Mouse (Mus musculus): ENCODE results near the gene Lonp2. TPM values are rescaled to one million over a fixed set of nuclear protein-coding genes. Genes with fewer than 3 reads are reported as not detected.

Gene Lonp2
- polyA plus RNA-seq (2015; fragmentation: Nextera tagmentation; extraction: Ambion mirVana): 50.6 and 59.2 TPM in 2 replicates

- Histone ChIP-seq H3K4me3 (peak within 1 kb of the TSS; percentile 85), H3K36me3 (no peaks in the 10 kb centered on the region), H3K4me1 (peaks cover 7% of the 10 kb centered on the region), H3K27me3 (no peaks in the 10 kb centered on the region), H3K27ac (peak within 1 kb of the TSS; percentile 78), H3K4me2 (peak within 1 kb of the TSS; percentile 84), H3K9me3 (no peaks in the 10 kb centered on the region), H3K9ac (peak within 1 kb of the TSS; percentile 86)
- WGBS: under 1% methylated on average over 61 of the region's 62 CpGs
- ATAC-seq (ENCODE audit: insufficient number of reproducible peaks, insufficient read depth, low FRiP score, low TSS enrichment, low read depth): peak; percentile 99
These were observed at the start of gene Lonp2 for GRCm38 (mm10) chr8:86623911-86624731. TSS of gene Lonp2 (plus strand) at chr8:86624043.

- H3K9me3 ChIP-seq: no peaks in the 10 kb centered on the region
- no peak for ATAC-seq (ENCODE audit: insufficient number of reproducible peaks, insufficient read depth, low FRiP score, low TSS enrichment, low read depth)
- no peak overlapping the region for H3K4me2 ChIP-seq
- no peak overlapping the region for H3K9ac ChIP-seq
- H3K36me3 ChIP-seq: no peaks in the 10 kb centered on the region
- peaks cover 10% of the 10 kb centered on the region for H3K4me1 ChIP-seq
- no peak overlapping the region for H3K27ac ChIP-seq
- H3K4me3 ChIP-seq: no peak overlapping the region
- no peaks in the 10 kb centered on the region for H3K27me3 ChIP-seq
- 83% methylated on average over 8 of the region's 8 CpGs for WGBS
These were observed 46.3 kb upstream of the Lonp2 start for GRCm38 (mm10) chr8:86577547-86577946.

DNA sequence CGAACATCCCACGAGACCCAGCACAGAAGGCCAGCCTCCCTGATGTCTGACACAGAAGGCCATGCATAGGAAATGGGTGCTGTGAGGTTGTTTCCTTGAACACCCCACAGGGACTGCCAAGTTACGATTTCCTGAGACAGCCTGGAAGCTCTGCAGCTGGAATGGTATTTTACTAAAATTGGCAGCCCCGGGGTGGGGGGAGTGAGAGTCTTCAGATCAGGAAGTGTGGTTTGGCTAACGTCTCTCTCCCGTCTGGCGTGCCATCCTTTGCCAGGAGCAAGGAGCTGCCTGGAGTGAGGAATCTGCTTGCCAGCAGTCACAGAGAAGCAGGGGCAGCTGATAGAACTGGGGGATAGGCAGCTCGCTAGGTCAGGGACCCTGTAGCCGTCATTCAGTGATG, 45.8 kb upstream of the Lonp2 start:
- H3K27me3 ChIP-seq: no peaks in the 10 kb centered on the region
- 30% methylated on average over 9 of the region's 9 CpGs for WGBS
- H3K4me1 ChIP-seq: peaks cover 10% of the 10 kb centered on the region
- H3K36me3 ChIP-seq: no peaks in the 10 kb centered on the region
- peak overlapping the region; percentile 9 for H3K4me2 ChIP-seq
- no peak overlapping the region for H3K4me3 ChIP-seq
- no peak overlapping the region for H3K27ac ChIP-seq
- no peaks in the 10 kb centered on the region for H3K9me3 ChIP-seq
- no peak for ATAC-seq (ENCODE audit: insufficient number of reproducible peaks, insufficient read depth, low FRiP score, low TSS enrichment, low read depth)
- H3K9ac ChIP-seq: peak overlapping the region; percentile 27

DNA sequence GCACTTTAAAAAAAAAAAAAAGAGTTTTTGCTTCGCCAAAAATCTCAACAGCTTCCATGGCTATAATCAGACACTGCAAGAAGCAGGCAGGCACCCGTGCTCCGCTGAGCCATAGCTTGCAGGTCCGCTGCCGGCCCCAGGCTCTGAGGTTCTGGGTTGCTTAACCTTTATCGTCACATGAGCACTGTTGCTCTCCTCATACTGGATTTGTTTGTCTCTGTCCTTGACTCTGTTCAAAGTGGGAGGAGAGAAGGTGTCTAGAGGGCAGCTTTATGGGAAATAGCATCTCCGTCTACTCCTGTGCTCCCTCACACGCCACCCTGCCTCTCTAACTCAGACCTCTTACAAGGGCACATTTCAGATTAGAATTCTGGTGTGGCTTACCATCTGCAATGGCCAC, 45.1 kb upstream of the Lonp2 start:
- H3K9me3 ChIP-seq: no peaks in the 10 kb centered on the region
- no peak for ATAC-seq (ENCODE audit: insufficient number of reproducible peaks, insufficient read depth, low FRiP score, low TSS enrichment, low read depth)
- no peak overlapping the region for H3K4me3 ChIP-seq
- WGBS: 61% methylated on average over 8 of the region's 8 CpGs
- H3K4me1 ChIP-seq: peaks cover 10% of the 10 kb centered on the region
- no peaks in the 10 kb centered on the region for H3K27me3 ChIP-seq
- no peaks in the 10 kb centered on the region for H3K36me3 ChIP-seq
- H3K4me2 ChIP-seq: no peak overlapping the region
- no peak overlapping the region for H3K9ac ChIP-seq
- H3K27ac ChIP-seq: no peak overlapping the region

DNA sequence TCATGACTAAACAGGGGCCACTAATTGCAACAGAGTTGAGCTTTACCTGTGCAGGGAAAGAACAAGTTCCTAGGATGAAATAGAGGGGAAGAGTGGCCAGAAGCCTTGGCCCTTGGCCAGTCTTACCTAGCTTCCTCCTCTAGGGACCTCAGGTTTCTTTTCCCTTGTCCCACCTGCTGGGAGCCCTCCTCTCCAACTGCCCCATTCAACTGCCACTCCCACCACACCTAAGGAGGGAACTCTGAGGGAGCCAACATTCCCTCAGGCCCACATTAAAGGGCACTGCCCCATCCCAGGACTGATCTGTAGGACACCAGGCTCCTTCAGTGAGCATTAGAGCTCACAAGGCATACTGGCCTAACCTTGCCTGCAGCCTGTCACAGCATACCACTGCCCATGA, 43.4 kb upstream of the Lonp2 start, which contains the start of gene Abcc12:
TSS of gene Abcc12 (minus strand) at position 229 of the 400 bp plus-strand sequence.
- Histone ChIP-seq H3K9me3 (no peaks in the 10 kb centered on the region), H3K27ac (no peak within 1 kb of the TSS), H3K4me1 (peaks cover 10% of the 10 kb centered on the region), H3K4me2 (no peak within 1 kb of the TSS), H3K9ac (no peak within 1 kb of the TSS), H3K36me3 (no peaks in the 10 kb centered on the region), H3K4me3 (no peak within 1 kb of the TSS), H3K27me3 (no peaks in the 10 kb centered on the region)
- ATAC-seq (ENCODE audit: insufficient number of reproducible peaks, insufficient read depth, low FRiP score, low TSS enrichment, low read depth): no peak

GRCm38 (mm10) chr8:86581921-86582331, 41.9 kb upstream of the Lonp2 start:
- Histone ChIP-seq H3K4me3 (no peak overlapping the region), H3K27ac (no peak overlapping the region), H3K4me2 (no peak overlapping the region), H3K9me3 (no peaks in the 10 kb centered on the region), H3K9ac (no peak overlapping the region), H3K27me3 (no peaks in the 10 kb centered on the region), H3K4me1 (peaks cover 12% of the 10 kb centered on the region), H3K36me3 (no peaks in the 10 kb centered on the region)
- no peak for ATAC-seq (ENCODE audit: insufficient number of reproducible peaks, insufficient read depth, low FRiP score, low TSS enrichment, low read depth)
- 83% methylated on average over 4 of the region's 4 CpGs for WGBS

- Histone ChIP-seq H3K27ac (no peak overlapping the region), H3K9me3 (no peaks in the 10 kb centered on the region), H3K36me3 (no peaks in the 10 kb centered on the region), H3K4me1 (0 out of 2 replicates have a peak, but pooled peaks cover 4% of the 10 kb centered on the region), H3K4me3 (peak overlapping the region; percentile 44), H3K9ac (peak overlapping the region; percentile 41; the same call in 1 of the 2 replicates), H3K27me3 (no peaks in the 10 kb centered on the region), H3K4me2 (peak overlapping the region; percentile 71)
- WGBS: 6% methylated on average over 11 of the region's 11 CpGs
- ATAC-seq (ENCODE audit: insufficient number of reproducible peaks, insufficient read depth, low FRiP score, low TSS enrichment, low read depth): no peak
These were observed 38.7 kb upstream of the Lonp2 start for GRCm38 (mm10) chr8:86585118-86585517.

- ATAC-seq (ENCODE audit: insufficient number of reproducible peaks, insufficient read depth, low FRiP score, low TSS enrichment, low read depth): no peak
- 1% methylated on average over 16 of the region's 16 CpGs for WGBS
- H3K9me3 ChIP-seq: no peaks in the 10 kb centered on the region
- 0 out of 2 replicates have a peak overlapping the region, but pooled peaks have one; percentile 34 for H3K27ac ChIP-seq
- 0 out of 2 replicates have a peak, but pooled peaks cover 4% of the 10 kb centered on the region for H3K4me1 ChIP-seq
- peak overlapping the region; percentile 41 for H3K9ac ChIP-seq
- no peaks in the 10 kb centered on the region for H3K27me3 ChIP-seq
- peak overlapping the region; percentile 71 for H3K4me2 ChIP-seq
- no peaks in the 10 kb centered on the region for H3K36me3 ChIP-seq
- peak overlapping the region; percentile 44 for H3K4me3 ChIP-seq
These were observed 38.3 kb upstream of the Lonp2 start for GRCm38 (mm10) chr8:86585532-86585931.

DNA sequence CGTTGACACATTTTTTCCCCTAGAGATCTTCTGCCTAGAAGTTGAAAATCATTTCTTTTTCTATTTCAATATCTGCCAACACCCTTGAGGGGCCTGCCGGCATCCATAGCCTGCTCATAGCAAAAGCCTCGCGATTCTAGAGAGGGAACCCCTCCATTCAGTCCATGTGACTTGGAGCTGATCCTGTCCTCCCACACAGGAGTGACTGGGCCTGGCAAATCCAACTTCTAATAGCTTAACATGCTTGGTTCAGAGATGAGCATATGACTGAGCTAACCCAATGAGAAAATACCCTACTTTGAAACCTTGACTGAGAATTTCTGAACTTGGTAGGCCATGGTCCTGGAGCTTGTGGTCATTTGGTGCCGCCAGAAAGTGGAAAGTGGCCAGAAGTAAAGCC, 37.8 kb upstream of the Lonp2 start:
- H3K9me3 ChIP-seq: no peaks in the 10 kb centered on the region
- no peaks in the 10 kb centered on the region for H3K36me3 ChIP-seq
- no peaks in the 10 kb centered on the region for H3K27me3 ChIP-seq
- H3K27ac ChIP-seq: no peak overlapping the region
- no peak overlapping the region for H3K9ac ChIP-seq
- WGBS: 45% methylated on average over 5 of the region's 5 CpGs
- H3K4me1 ChIP-seq: 0 out of 2 replicates have a peak, but pooled peaks cover 4% of the 10 kb centered on the region
- no peak overlapping the region for H3K4me3 ChIP-seq
- no peak for ATAC-seq (ENCODE audit: insufficient number of reproducible peaks, insufficient read depth, low FRiP score, low TSS enrichment, low read depth)
- H3K4me2 ChIP-seq: no peak overlapping the region

- Histone ChIP-seq H3K27me3 (no peaks in the 10 kb centered on the region), H3K36me3 (no peaks in the 10 kb centered on the region), H3K9me3 (no peaks in the 10 kb centered on the region), H3K4me3 (no peak overlapping the region), H3K4me2 (no peak overlapping the region), H3K27ac (no peak overlapping the region), H3K9ac (no peak overlapping the region), H3K4me1 (0 out of 2 replicates have a peak, but pooled peaks cover 4% of the 10 kb centered on the region)
- ATAC-seq (ENCODE audit: insufficient number of reproducible peaks, insufficient read depth, low FRiP score, low TSS enrichment, low read depth): no peak
- WGBS: 32% methylated on average over 6 of the region's 6 CpGs
These were observed 37.2 kb upstream of the Lonp2 start for GRCm38 (mm10) chr8:86586642-86587041.

DNA sequence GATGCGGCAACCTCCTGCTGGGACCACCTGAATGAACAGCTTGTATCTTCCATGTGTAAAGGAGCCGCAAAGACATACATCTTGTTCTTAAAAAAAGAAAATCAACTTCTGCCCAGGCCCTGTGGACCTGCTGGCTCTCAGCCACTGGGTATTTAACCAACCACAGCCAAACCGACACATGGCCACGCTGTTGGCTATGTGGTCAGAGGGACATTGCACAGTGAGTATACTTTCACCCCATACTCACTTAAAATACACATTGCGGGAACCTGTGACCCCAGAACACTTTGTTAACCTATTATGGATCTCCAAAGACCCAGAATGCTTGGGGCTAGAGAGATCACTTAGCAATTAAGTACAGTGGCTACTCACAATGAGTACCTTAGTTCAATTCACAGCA, 35.5 kb upstream of the Lonp2 start:
- H3K27me3 ChIP-seq: no peaks in the 10 kb centered on the region
- H3K9ac ChIP-seq: no peak overlapping the region
- no peaks in the 10 kb centered on the region for H3K36me3 ChIP-seq
- no peak overlapping the region for H3K27ac ChIP-seq
- 92% methylated on average over 5 of the region's 5 CpGs for WGBS
- no peak overlapping the region for H3K4me2 ChIP-seq
- H3K9me3 ChIP-seq: no peaks in the 10 kb centered on the region
- no peak overlapping the region for H3K4me3 ChIP-seq
- 0 out of 2 replicates have a peak, but pooled peaks cover 4% of the 10 kb centered on the region for H3K4me1 ChIP-seq
- ATAC-seq (ENCODE audit: insufficient number of reproducible peaks, insufficient read depth, low FRiP score, low TSS enrichment, low read depth): no peak

DNA sequence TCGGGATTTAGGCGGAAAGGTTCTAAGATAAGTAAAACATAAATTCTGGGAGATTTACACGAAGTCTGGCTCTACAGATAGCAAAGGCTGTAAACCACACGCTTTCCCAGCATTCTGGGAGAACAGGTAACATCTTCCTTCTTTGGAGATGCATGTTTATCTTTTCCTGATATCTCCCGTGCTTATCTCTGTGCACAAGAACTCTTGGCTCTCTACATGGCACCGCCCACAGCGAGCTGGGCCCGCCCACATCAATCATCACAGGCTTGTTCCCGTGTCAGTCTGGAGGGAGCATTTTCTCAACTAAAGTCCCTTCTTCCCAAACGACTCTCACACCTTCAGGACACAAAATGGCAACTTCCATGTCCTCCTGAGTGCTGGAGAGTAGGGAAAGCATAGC, 30.7 kb upstream of the Lonp2 start:
- Histone ChIP-seq H3K27me3 (no peaks in the 10 kb centered on the region), H3K4me2 (no peak overlapping the region), H3K4me1 (no peaks in the 10 kb centered on the region), H3K36me3 (no peaks in the 10 kb centered on the region), H3K9me3 (no peaks in the 10 kb centered on the region), H3K27ac (no peak overlapping the region), H3K9ac (no peak overlapping the region), H3K4me3 (no peak overlapping the region)
- ATAC-seq (ENCODE audit: insufficient number of reproducible peaks, insufficient read depth, low FRiP score, low TSS enrichment, low read depth): no peak
- WGBS: 68% methylated on average over 10 of the region's 10 CpGs

Data from embryonic facial prominence, embryonic 13.5 days (tissue).